Comparison of ENCODE assay signal across 8 mouse cellular contexts in the genomic region with DNA sequence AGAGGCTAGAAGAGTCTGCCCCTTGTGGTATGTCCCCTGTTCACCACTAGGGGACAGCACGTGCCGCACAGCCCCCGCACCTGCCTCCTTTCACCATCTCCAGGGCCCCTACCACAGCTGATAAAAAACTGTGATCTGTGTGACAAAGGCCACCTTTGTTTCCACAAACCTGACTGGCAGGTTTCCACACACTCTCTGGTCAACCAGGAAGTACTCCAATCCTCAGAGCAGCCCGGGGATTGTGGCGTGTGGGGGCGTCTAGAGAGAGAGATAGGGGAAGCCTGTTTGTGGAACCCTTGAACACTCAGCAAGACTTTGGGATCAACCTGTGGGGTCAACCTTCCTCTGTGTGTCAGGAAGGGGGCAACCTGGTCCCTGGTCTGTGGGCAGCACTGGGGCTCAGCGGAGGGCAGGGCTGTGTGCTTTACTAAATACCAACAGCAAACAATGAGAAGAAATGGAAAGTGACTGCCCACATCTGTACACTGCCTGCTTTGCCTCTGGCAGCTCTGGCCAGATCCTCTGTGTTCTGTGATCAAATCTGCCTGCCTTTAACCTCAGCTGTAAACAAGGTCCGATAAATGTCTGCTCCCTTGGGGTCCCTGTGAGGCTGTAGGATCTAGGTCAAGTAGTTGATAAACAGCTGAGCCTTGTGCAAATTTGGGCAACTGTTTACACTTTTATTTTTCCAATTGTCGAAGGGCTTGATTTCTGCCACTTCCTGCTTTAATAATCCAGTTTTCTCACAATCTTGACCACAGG. TPM values are rescaled to one million over a fixed set of nuclear protein-coding genes. Genes with fewer than 3 reads are reported as not detected.
DNase-seq lines count a peak whose midpoint lies in the region; ATAC-seq lines count a peak whose summit lies in the region.

No protein-coding gene starts in this region.

- H3K4me1 ChIP-seq in forebrain, embryonic 11.5 days (replicated peaks; ENCODE audit: control insufficient read depth, insufficient read depth, low read length), result peaks cover 23% of the 10 kb centered on the region
- H3K4me1 ChIP-seq in midbrain, embryonic 11.5 days (ENCODE audit: control insufficient read depth, insufficient read depth, low read length), result peaks cover 60% of the 10 kb centered on the region

- H3K27me3 ChIP-seq in forebrain, embryonic 11.5 days (ENCODE audit: control insufficient read depth, insufficient read depth, low read length), result no peaks in the 10 kb centered on the region
- H3K27me3 ChIP-seq in midbrain, embryonic 11.5 days (ENCODE audit: control insufficient read depth, insufficient read depth, low read length), result no peaks in the 10 kb centered on the region

- peak overlapping the region; percentile 93 for H3K27ac ChIP-seq in forebrain, embryonic 11.5 days (ENCODE audit: low read depth, low read length)
- peak overlapping the region; percentile 94 for H3K27ac ChIP-seq in midbrain, embryonic 11.5 days (ENCODE audit: low read depth, low read length)

- intact Hi-C loops in left cerebral cortex, postnatal 4 days (cut with DNase I), result no loop called here

- no peaks in the 10 kb centered on the region for H3K9me3 ChIP-seq in forebrain, embryonic 11.5 days (ENCODE audit: control insufficient read depth, low read length)
- no peaks in the 10 kb centered on the region for H3K9me3 ChIP-seq in midbrain, embryonic 11.5 days (ENCODE audit: control insufficient read depth, low read length)

- ATAC-seq in frontal cortex, adult (ENCODE audit: low TSS enrichment), result peak; percentile 53; the same call in 1 of the 2 replicates
- peak; percentile 61 for ATAC-seq in forebrain, embryonic 11.5 days (replicated peaks; ENCODE audit: low FRiP score)
- ATAC-seq in midbrain, embryonic 11.5 days (ENCODE audit: low FRiP score), result peak; percentile 20

- peak overlapping the region; percentile 19; the same call in 1 of the 2 replicates for H3K4me2 ChIP-seq in forebrain, embryonic 11.5 days (ENCODE audit: low read depth, low read length, severe bottlenecking)
- H3K4me2 ChIP-seq in midbrain, embryonic 11.5 days, result peak overlapping the region; percentile 43

- no peak overlapping the region for H3K4me3 ChIP-seq in forebrain, embryonic 11.5 days (ENCODE audit: low read depth, low read length)
- H3K4me3 ChIP-seq in midbrain, embryonic 11.5 days (ENCODE audit: low read depth, low read length), result peak overlapping the region; percentile 9; the same call in 1 of the 2 replicates

- H3K36me3 ChIP-seq in forebrain, embryonic 11.5 days (ENCODE audit: control insufficient read depth, insufficient read depth, low read length), result peaks cover 14% of the 10 kb centered on the region
- peaks cover 26% of the 10 kb centered on the region for H3K36me3 ChIP-seq in midbrain, embryonic 11.5 days (ENCODE audit: control insufficient read depth, insufficient read depth, low read length)

- 5% methylated on average over 9 of the region's 9 CpGs for WGBS in forebrain, embryonic 11.5 days
- WGBS in midbrain, embryonic 11.5 days, result 9% methylated on average over 9 of the region's 9 CpGs

- no peak for DNase-seq in frontal cortex, adult 2 months (ENCODE audit: extremely low spot score in 1 of 2, low spot score in 1 of 2)
- DNase-seq in T-cell, adult 2 months (ENCODE audit: low spot score), result peak; percentile 63
- DNase-seq in forebrain, embryonic 11.5 days (ENCODE audit: low spot score), result peak; percentile 70
- peak; percentile 47 for DNase-seq in kidney, postnatal 10 days
- peak; percentile 92 for DNase-seq in midbrain, embryonic 11.5 days (ENCODE audit: low spot score, missing footprints)
- DNase-seq in thymus, postnatal 14 days, result peak; percentile 70
- DNase-seq in left cerebral cortex, postnatal 4 days, result no peak

- no peak overlapping the region for H3K9ac ChIP-seq in forebrain, embryonic 11.5 days (ENCODE audit: low read length)
- H3K9ac ChIP-seq in midbrain, embryonic 11.5 days (ENCODE audit: low read length), result peak overlapping the region; percentile 57

RNA-seq across cellular contexts. Expression of gene Dtx4, which starts 12.9 kb away (rescaled TPM):
- polyA plus RNA-seq in frontal cortex, adult 2 months (2012; rRNA removed), result 19.2 and 21.1 TPM in 2 replicates
- polyA plus RNA-seq in forebrain, embryonic 11.5 days (2014; fragmentation: Nextera tagmentation; extraction: Ambion mirVana), result 39.8 and 40.2 TPM in 2 replicates
- 62.0 and 64.3 TPM in 2 replicates for polyA plus RNA-seq in midbrain, embryonic 11.5 days (2014; fragmentation: Nextera tagmentation; extraction: Ambion mirVana)
- 100 to 1,000 TPM; 124 to 146 TPM for total RNA-seq in left cerebral cortex, postnatal 4 days (2021)

RNA-seq across cellular contexts. Expression of gene Mpeg1, which starts 27.8 kb away (rescaled TPM):
- 8.7 and 12.4 TPM in 2 replicates for polyA plus RNA-seq in frontal cortex, adult 2 months (2012; rRNA removed)
- polyA plus RNA-seq in forebrain, embryonic 11.5 days (2014; fragmentation: Nextera tagmentation; extraction: Ambion mirVana), result 0.28 and 0.41 TPM in 2 replicates
- polyA plus RNA-seq in midbrain, embryonic 11.5 days (2014; fragmentation: Nextera tagmentation; extraction: Ambion mirVana), result 0.90 and 1.1 TPM in 2 replicates
- total RNA-seq in left cerebral cortex, postnatal 4 days (2021), result 1 to 10 TPM; 3.7 to 5.0 TPM

RNA-seq across cellular contexts. Expression of gene Fam111a, which starts 57.2 kb away (rescaled TPM):
- polyA plus RNA-seq in frontal cortex, adult 2 months (2012; rRNA removed), result 1.1 and 1.3 TPM in 2 replicates
- 25.0 and 28.7 TPM in 2 replicates for polyA plus RNA-seq in forebrain, embryonic 11.5 days (2014; fragmentation: Nextera tagmentation; extraction: Ambion mirVana)
- polyA plus RNA-seq in midbrain, embryonic 11.5 days (2014; fragmentation: Nextera tagmentation; extraction: Ambion mirVana), result 27.4 and 31.1 TPM in 2 replicates
- 1 to 10 TPM; 6.3 to 7.6 TPM for total RNA-seq in left cerebral cortex, postnatal 4 days (2021)

Comparison
In these comparisons a context has a peak if more than half of its experiments do, and no peak if none do; other contexts are left out.
1. DNase-seq: peak in T-cell, adult 2 months (single experiment), forebrain, embryonic 11.5 days (single experiment), kidney, postnatal 10 days (single experiment), midbrain, embryonic 11.5 days (single experiment) and thymus, postnatal 14 days (single experiment); none in frontal cortex, adult 2 months (0 of 2) and left cerebral cortex, postnatal 4 days (single experiment).
2. RNA of gene Fam111a, which starts 57.2 kb away (polyA plus RNA-seq): 25.0 to 28.7 TPM in forebrain, embryonic 11.5 days and 27.4 to 31.1 TPM in midbrain, embryonic 11.5 days; 1.1 to 1.3 TPM in frontal cortex, adult 2 months; every median in the first group is over 10 times any median in the second.
3. Peak in every context shown above with its lines, with median percentiles within 50 percentile points of each other: ATAC-seq.